Mouse (Mus musculus) heart, postnatal 0 days (tissue): Measurements from ENCODE around the gene Fubp1.

Experiments used
- CTCF ChIP-seq: IDR thresholded peaks from 2 replicates; pipeline ENCODE4 v1.5.1; 2016; ENCODE audit warnings: antibody characterized with exemption, control low read depth, low read depth
- EP300 ChIP-seq: IDR thresholded peaks from 2 replicates; pipeline ENCODE4 v1.6.1; 2016; ENCODE audit warnings: antibody characterized with exemption, low read depth

- TF ChIP-seq CTCF = no peak
- TF ChIP-seq EP300 = no peak
Observed at GRCm38 (mm10) chr3:152268099-152268498, 57.9 kb downstream of the Fubp1 start.
